Mouse (Mus musculus) kidney, adult 2 months (tissue): ENCODE results near the gene Celsr3. TPM values are rescaled to one million over a fixed set of nuclear protein-coding genes. Genes with fewer than 3 reads are reported as not detected.

Source experiments
- DNase-seq: peaks from one replicate; pipeline ENCODE4 v3.0.0; 2021
- H3K27ac ChIP-seq: fragments of 200-500 bp; 2 replicates; pipeline ENCODE4 v1.5.1; 2012; ENCODE audit warnings: low read depth, low read length, control low read depth, inconsistent platforms; ENCODE audit not compliant: insufficient read depth
- H3K27me3 ChIP-seq: fragments of 200-500 bp; replicated peaks from 2 replicates; pipeline ENCODE4 v1.6.1; 2012; ENCODE audit warnings: mild to moderate bottlenecking, moderate library complexity, low read length, inconsistent platforms; ENCODE audit not compliant: control insufficient read depth, insufficient read depth
- H3K36me3 ChIP-seq: fragments of 200-500 bp; 2 replicates; pipeline ENCODE4 v1.6.1; 2012; ENCODE audit warnings: mild to moderate bottlenecking, moderate library complexity, low read length, inconsistent platforms; ENCODE audit not compliant: control insufficient read depth, insufficient read depth
- H3K4me1 ChIP-seq: fragments of 200-500 bp; 2 replicates; pipeline ENCODE4 v1.6.1; 2011; ENCODE audit warnings: low read length; ENCODE audit not compliant: control insufficient read depth, insufficient read depth
- H3K4me3 ChIP-seq: fragments of 200-500 bp; 2 replicates; pipeline ENCODE4 v1.5.1; 2011; ENCODE audit warnings: mild to moderate bottlenecking, low read depth, low read length, control low read depth; ENCODE audit not compliant: insufficient read depth
- CTCF ChIP-seq: fragments of 200-500 bp; conservative IDR thresholded peaks from 2 replicates; pipeline ENCODE4 v1.5.1; 2011; ENCODE audit warnings: low read depth, mild to moderate bottlenecking, control low read depth, low read length, moderate library complexity, mixed read lengths; ENCODE audit not compliant: insufficient read depth, insufficient read length
- POLR2A ChIP-seq: fragments of 200-500 bp; IDR thresholded peaks from one replicate; pipeline ENCODE4 v1.6.1; 2011; ENCODE audit warnings: low read depth, low read length, control low read depth
- WGBS: fragments of 180-500 bp; shearing (Covaris S2); methylation state at CpG from one replicate; pipeline ENCODE4 v1.1.7; 2018; 5-methylcytosine and 5-hydroxymethylcytosine counted together
- polyA plus RNA-seq: library from polyadenylated mRNA; depleted of rRNA; stranded (reverse); fragments of >200 nt; gene quantifications from 2 replicates; pipeline ENCODE4 v1.2.3, GENCODE M21; 2012

Gene Celsr3
- polyA plus RNA-seq, 1 experiment = 0.19 TPM

GRCm38 (mm10) chr9:108783548-108784463 is 42.3 kb upstream of the Celsr3 start, which contains the start of gene Ip6k2:
Gene Ip6k2 (plus strand): TSS chr9:108783796.
- 0 out of 2 replicates have a peak, but pooled peaks have one; percentile 0 for TF ChIP-seq CTCF
- TF ChIP-seq POLR2A = peak; percentile 29
- no peaks in the 10 kb centered on the region for H3K36me3 ChIP-seq
- no peaks in the 10 kb centered on the region for H3K27me3 ChIP-seq
- peak; percentile 98 for DNase-seq
- peaks cover 46% of the 10 kb centered on the region for H3K4me1 ChIP-seq
- under 1% methylated on average over 56 of the region's 56 CpGs for WGBS
- H3K4me3 ChIP-seq = peak within 1 kb of the TSS; percentile 100
- peak within 1 kb of the TSS; percentile 87 for H3K27ac ChIP-seq

DNA sequence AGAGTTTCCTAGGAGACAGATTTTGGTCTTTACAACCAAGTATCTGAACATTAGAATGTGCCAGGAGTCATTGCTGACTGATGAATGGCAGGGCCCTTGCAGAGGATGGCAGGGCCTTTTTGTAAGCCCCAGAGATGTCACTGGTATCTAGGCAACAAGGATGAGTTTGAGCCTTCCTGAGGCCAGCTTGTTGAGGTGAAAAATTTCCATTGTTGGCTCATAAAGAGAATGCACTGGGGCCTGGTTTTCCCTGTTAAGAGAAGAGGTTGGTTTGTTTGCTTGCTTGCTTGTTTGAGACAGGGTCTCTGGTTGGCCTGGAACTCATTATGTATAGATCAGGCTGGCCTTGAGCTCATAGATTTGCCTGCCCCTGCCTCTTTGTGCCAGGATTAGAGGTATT is 40.7 kb upstream of the Celsr3 start:
- no peaks in the 10 kb centered on the region for H3K27me3 ChIP-seq
- TF ChIP-seq POLR2A (no peak), CTCF (no peak)
- no peak overlapping the region for H3K27ac ChIP-seq
- H3K4me3 ChIP-seq = peak overlapping the region; percentile 30; the same call in 1 of the 2 replicates
- no peak for DNase-seq
- H3K36me3 ChIP-seq = no peaks in the 10 kb centered on the region
- H3K4me1 ChIP-seq = peaks cover 49% of the 10 kb centered on the region

GRCm38 (mm10) chr9:108786494-108786893 is 39.6 kb upstream of the Celsr3 start:
- peaks cover 54% of the 10 kb centered on the region for H3K4me1 ChIP-seq
- H3K4me3 ChIP-seq = no peak overlapping the region
- peak overlapping the region; percentile 13; the same call in 1 of the 2 replicates for H3K27ac ChIP-seq
- no peaks in the 10 kb centered on the region for H3K27me3 ChIP-seq
- WGBS = 55% methylated on average over 1 of the region's 1 CpGs
- DNase-seq = no peak
- H3K36me3 ChIP-seq = no peaks in the 10 kb centered on the region
- TF ChIP-seq POLR2A (no peak), CTCF (no peak)

DNA sequence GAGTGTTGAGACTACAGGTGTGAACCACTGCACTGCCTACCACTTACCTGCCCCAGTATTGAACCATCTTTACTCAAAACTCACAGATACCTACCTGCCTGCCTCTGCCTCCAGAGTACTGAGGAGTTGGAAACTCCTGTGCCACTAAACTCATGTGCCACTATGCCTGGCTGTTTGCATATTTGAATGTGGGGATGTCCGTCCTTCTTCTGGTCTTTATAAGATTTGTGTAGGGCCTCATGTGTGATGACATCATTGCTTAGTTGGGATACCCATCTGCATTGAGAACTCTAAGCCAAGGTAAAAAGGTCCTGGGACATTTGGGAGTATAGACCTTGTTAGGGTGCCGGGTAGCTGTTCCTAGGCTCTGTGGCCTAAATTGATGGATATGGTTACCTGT is 39.0 kb upstream of the Celsr3 start:
- DNase-seq = no peak
- no peak overlapping the region for H3K27ac ChIP-seq
- H3K4me3 ChIP-seq = no peak overlapping the region
- 81% methylated on average over 2 of the region's 2 CpGs for WGBS
- H3K4me1 ChIP-seq = peaks cover 57% of the 10 kb centered on the region
- TF ChIP-seq CTCF = no peak
- TF ChIP-seq POLR2A = no peak
- H3K36me3 ChIP-seq = no peaks in the 10 kb centered on the region
- no peaks in the 10 kb centered on the region for H3K27me3 ChIP-seq

GRCm38 (mm10) chr9:108788713-108789112 is 37.4 kb upstream of the Celsr3 start:
- H3K4me1 ChIP-seq = peaks cover 64% of the 10 kb centered on the region
- no peaks in the 10 kb centered on the region for H3K27me3 ChIP-seq
- H3K27ac ChIP-seq = no peak overlapping the region
- DNase-seq = no peak
- no peaks in the 10 kb centered on the region for H3K36me3 ChIP-seq
- TF ChIP-seq POLR2A (no peak), CTCF (no peak)
- H3K4me3 ChIP-seq = no peak overlapping the region
- 47% methylated on average over 3 of the region's 3 CpGs for WGBS

GRCm38 (mm10) chr9:108792307-108792706 is 33.8 kb upstream of the Celsr3 start:
- H3K36me3 ChIP-seq = peaks cover under 1% of the 10 kb centered on the region; the same call in 1 of the 2 replicates
- H3K4me3 ChIP-seq = no peak overlapping the region
- peaks cover 61% of the 10 kb centered on the region for H3K4me1 ChIP-seq
- TF ChIP-seq CTCF (no peak), POLR2A (no peak)
- H3K27ac ChIP-seq = peak overlapping the region; percentile 63; the same call in 1 of the 2 replicates
- WGBS = 74% methylated on average over 1 of the region's 1 CpGs
- no peaks in the 10 kb centered on the region for H3K27me3 ChIP-seq
- no peak for DNase-seq

- peaks cover 2% of the 10 kb centered on the region; the same call in 1 of the 2 replicates for H3K36me3 ChIP-seq
- H3K27me3 ChIP-seq = no peaks in the 10 kb centered on the region
- no peak for DNase-seq
- no peak overlapping the region for H3K4me3 ChIP-seq
- TF ChIP-seq CTCF = no peak
- TF ChIP-seq POLR2A = no peak
- WGBS = 20% methylated on average over 3 of the region's 3 CpGs
- H3K27ac ChIP-seq = peak overlapping the region; percentile 63; the same call in 1 of the 2 replicates
- H3K4me1 ChIP-seq = peaks cover 59% of the 10 kb centered on the region
Observed at GRCm38 (mm10) chr9:108792730-108793129, 33.4 kb upstream of the Celsr3 start.
